Mouse (Mus musculus): ENCODE measurements around the gene Prima1.

DNA sequence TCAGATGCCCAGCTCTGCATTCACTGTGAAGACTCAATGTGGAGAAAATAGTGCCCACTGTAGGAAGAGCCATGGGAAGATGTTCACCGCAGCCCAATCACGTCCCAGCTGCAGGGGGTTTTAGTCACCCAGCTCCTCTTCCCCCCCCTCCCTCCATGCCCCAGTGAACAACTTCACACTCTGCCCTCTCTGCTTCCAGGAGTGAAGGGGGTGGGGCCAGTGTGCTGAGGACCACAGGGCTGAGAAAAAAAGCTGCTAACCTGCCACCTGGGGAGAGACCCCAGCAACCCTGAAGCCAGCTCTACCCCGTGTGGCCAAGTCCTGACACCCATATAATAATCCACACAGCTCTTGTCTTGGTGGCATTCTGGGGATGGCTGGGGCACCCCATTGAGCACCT, 24.7 kb upstream of the Prima1 start:
- TF ChIP-seq HCFC1 (IDR thresholded peaks at IDR 0.05; ENCODE audit: borderline replicate concordance, insufficient read depth, low read length), result no peak
- no peak for TF ChIP-seq CHD2 (IDR thresholded peaks at IDR 0.05; ENCODE audit: low read depth, low read length)
- TF ChIP-seq ZC3H11A (IDR thresholded peaks at IDR 0.05; ENCODE audit: borderline replicate concordance, low read depth, low read length), result no peak
- TF ChIP-seq MAFK (IDR thresholded peaks at IDR 0.05; ENCODE audit: insufficient read depth, low read depth, low read length), result no peak
- no peak for TF ChIP-seq ZNF384 (IDR thresholded peaks at IDR 0.05; ENCODE audit: low read depth, low read length)
